Mouse (Mus musculus): ENCODE results near the gene Zfp219. TPM values are rescaled to one million over a fixed set of nuclear protein-coding genes. Genes with fewer than 3 reads are reported as not detected.

Gene Zfp219
- total RNA-seq, 2 experiments from 2014 or later: 10.8 to 11.7 TPM

GRCm38 (mm10) chr14:51997483-51997882, 23.1 kb downstream of the Zfp219 start:
- DNase-seq: peak; percentile 5

DNA sequence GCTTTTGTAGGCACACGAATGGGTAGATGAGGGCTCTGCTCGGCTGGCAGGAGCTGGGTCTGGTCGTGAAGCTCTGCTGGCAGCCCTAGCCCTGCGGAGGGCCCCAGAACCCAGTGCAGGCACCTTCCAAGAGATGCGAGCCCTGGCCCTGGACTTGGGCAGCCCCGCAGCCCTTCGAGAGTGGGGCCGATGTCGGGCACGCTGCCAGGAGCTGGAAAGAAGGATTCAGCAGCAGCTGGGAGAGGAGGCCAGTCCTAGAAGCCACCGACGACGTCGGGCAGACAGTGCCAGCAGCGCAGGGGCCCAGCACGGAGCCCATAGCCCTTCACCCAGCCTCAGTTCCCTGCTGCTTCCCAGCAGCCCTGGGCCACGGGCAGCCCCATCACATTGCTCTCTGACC, 23.7 kb downstream of the Zfp219 start:
- no peak for DNase-seq

GRCm38 (mm10) chr14:51996231-51996841, 24.2 kb downstream of the Zfp219 start:
- no peak for DNase-seq

- no peak for DNase-seq
Measured at GRCm38 (mm10) chr14:51995219-51995871, 25.2 kb downstream of the Zfp219 start.

DNA sequence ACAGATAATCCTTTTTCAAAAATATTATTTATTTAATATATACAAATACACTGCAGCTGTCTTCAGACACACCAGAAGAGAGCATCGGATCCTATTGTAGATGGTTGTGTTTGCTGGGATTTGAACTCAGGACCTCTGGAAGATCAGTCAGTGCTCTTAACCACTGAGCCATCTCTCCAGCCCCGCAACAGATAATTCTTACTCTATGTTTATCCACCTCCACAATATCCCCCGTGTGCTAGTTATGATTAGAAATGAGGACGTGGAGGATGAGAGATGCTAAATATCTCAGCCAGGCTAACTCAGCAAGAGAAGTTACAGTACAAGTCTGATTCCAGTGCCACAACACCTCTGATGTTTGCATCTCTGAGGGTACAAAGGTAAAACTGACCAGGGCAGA, 26.1 kb downstream of the Zfp219 start:
- no peak for DNase-seq

DNA sequence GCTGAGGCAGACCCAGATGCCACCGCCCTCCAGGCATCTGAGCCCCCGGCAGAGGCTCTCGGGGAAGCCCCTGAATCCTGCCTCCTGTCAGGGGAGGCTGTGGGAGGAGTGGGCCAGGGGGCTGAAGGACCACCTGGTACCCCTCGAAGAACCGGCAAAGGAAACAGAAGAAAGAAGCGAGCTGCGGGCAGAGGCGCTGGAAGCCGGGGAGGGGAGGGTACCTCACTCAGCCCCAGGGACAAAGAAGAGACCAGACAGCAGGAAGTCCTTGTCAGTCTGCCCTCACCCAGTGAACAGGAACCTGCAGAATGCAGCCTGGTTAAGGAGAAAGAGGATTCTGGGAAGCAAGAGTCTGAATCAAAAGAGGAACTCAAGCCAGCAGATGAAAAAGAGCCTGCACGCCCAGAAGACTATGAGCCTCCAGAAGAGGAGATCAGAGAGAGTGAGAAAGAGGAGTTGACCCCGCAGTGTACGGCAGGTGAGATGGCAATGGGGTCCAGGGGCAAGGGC, 31.0 kb downstream of the Zfp219 start:
- DNase-seq: no peak

GRCm38 (mm10) chr14:51988731-51989130, 31.8 kb downstream of the Zfp219 start:
- DNase-seq: no peak

DNA sequence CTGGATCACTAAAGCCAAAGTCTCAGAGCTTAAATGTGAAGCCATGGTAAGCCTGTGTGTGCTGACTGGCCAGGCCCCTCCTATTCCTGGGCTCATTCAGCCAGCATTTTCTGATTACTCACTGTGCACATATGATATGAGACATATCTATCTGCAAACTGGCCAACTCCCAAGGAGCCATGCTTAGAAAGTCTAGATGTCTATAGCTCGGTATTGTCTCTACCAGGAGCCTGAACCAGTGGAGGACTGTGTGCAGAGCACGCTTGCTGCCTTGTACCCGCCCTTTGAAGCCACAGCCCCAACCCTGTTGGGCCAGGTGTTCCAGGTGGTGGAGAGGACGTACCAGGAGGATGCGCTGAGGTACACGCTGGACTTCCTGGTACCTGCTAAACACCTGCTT, 33.4 kb downstream of the Zfp219 start:
- no peak for DNase-seq

DNA sequence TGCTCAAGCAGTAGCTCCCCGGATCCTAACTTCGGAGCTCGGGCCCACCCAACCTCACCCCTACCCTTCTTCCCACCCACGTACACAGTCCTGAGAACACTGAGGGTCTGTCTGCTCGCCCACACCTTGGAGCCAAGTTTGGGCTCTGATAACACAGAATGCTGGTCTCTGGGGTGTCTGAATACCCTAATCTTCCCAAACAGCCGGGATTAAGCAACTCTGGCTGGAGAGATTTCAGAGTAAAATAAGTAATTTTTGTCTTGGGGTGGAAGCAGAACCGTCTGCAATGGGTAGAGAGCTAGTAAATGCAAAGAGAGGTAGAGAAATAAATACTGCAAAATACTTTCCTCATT, 34.4 kb downstream of the Zfp219 start:
- DNase-seq: no peak

GRCm38 (mm10) chr14:51985301-51986152, 35.0 kb downstream of the Zfp219 start:
- DNase-seq: peak; percentile 92

DNA sequence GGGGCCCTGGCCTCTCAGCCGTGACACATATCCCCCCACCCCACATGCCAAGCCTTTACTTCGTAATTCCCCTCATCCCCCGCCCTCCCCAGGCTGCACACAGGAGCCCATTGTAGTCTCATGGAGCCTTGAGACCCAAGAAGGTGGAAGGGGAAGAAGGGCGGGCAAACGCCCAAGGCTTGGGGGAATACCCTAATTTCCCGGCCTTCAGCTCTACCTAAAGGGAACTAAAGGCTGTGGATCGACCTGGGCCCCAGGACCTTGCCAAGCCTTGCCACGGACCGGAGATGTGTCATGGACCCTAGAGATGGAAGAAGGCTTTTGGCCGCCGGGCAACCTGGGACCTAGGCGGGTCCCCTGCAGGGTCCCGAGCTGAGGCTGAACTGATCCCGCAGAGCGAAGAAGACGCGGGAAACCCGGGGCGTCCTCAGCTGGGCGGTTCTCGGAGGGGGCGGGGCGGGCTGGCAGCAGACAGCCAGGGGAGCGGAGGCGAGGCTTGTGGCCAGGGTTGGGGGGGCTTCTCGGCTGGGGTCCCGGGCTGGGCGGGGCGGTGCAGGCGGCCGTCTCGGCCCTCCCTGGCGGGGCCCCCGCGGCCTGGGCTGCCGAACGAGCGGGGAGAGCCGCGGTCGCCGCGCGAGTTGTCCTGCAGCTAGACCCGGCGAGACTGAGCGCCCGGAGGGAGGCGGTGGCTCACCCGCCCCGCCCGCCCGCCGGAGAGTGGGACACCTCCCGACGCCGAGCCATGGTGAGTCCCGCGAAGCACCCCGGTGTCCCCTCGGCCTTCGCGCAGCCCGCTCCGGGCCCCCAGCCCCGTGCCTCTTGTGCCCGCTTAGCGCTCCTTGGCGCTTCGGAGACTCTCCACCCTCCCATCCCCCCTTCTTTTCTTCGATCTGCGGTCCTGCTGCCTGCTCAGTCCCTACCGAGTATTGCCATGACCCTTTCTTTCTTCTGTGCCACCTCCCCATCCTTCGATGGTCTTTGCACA, 36.0 kb downstream of the Zfp219 start, which contains the start of gene Arhgef40:
Arhgef40 (plus strand) TSS at position 473 of the 985 bp plus-strand sequence.
- peak; percentile 86 for DNase-seq

DNA sequence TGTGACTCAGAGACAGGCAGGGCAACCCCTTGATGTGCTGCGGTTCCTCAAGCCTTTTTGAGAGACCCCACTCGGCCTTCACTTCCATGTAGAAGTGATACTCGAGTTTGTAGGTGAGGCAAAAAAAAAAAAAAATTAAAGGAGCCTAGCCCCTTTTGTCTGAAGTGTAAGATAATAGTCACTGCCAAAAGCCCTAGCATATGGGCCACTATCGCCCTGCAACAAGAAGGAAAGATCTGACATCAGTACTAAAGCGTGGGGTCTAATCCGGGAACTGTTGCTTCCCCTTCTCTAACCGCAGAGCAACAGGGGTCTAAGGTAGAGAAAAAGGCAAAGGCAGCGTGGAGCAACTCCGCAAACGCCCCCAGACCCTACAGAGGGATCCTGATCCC, 36.7 kb downstream of the Zfp219 start:
- no peak for DNase-seq

DNA sequence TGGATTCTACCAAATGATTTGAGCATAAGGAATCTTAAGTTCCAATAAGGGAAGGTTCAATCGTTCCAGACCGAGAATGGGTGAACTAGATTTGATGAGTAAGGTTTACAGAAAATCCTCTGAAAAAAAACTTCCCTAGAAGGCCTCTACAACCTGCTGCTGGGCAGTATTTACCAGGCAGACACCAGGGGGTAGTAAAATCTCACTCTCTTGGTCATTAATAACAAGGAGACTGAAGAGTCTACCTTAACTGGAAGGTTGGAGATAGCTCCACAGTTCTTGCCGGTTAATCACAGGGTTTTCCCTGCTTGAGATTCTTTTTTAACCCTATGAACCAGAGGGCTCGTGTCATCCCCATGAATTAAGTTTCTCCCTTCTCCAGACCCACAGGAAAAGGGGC, 37.3 kb downstream of the Zfp219 start:
- DNase-seq: no peak

DNA sequence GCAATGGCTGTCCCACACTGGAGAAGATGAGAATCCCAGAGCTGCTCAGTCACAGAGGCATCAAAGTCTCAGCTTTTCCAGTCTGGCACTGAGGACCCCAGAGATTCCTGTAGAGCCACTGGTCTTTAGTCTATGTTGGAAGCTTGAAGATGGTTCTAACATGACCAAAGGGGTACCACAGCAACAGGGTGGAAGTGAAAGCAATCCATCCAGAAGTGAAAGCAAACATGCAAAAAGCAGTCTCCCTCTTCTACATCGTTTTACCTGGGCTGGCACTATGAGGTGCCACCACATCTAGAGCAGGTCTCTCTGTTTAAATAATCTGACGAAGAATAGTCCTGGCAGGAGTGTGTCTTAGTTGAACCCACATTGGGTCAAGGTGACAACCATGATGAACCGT, 41.3 kb downstream of the Zfp219 start:
- DNase-seq: no peak

DNA sequence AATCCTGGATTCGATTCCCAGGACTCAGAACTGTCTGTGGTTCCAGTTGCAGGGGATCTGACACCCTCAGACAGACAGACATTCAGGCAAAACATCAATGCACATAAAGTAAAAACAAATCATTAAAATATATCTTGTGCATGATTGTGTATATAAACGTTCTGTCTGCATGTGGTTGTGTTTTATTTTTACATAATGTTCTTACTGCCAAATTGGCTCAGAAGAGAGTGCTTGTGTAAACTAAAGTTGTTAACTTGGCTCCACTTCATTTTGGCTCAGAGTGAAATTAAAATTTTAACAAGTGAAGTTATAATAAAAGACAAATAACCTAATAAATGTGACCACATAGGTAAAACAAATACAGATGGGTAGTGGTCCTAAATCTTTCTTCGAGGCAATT, 53.1 kb downstream of the Zfp219 start:
- no peak for DNase-seq

GRCm38 (mm10) chr14:51960316-51960715, 60.2 kb downstream of the Zfp219 start:
- DNase-seq: no peak

Other genes starting within 250 kb of the Zfp219 start
- not detected for gene Ang4, start 247.1 kb downstream of the Zfp219 start, total RNA-seq (2021)
- not detected for gene AY358078, start 220.7 kb downstream of the Zfp219 start, total RNA-seq (2021)
- gene Ear6, start 167.0 kb downstream of the Zfp219 start, total RNA-seq (2021): not detected
- gene Mettl17, start 135.9 kb downstream of the Zfp219 start, total RNA-seq (2021): 10 to 100 TPM in 1 of 2 experiments, 1 to 10 TPM in 1; 9.3 to 15.8 TPM
- gene Slc39a2, start 127.8 kb downstream of the Zfp219 start, total RNA-seq (2021): under 1 TPM; 0.46 to 0.54 TPM
- gene Ndrg2, start 106.6 kb downstream of the Zfp219 start, total RNA-seq (2021): 1,000 to 10,000 TPM; 1,373 to 1,538 TPM
- 1 to 10 TPM in 1 of 2 experiments, under 1 TPM in 1; 0.62 to 1.1 TPM for gene Tppp2, start 102.3 kb downstream of the Zfp219 start, total RNA-seq (2021)
- not detected for gene Rnase13, start 98.0 kb downstream of the Zfp219 start, total RNA-seq (2021)
- 10 to 100 TPM; 17.2 to 17.6 TPM for gene Arhgef40, start 36.0 kb downstream of the Zfp219 start, total RNA-seq (2021)
- 1 to 10 TPM; 1.5 to 2.1 TPM for gene Tmem253, start 5.1 kb downstream of the Zfp219 start, total RNA-seq (2021)
- gene Olfr221, start 21.7 kb upstream of the Zfp219 start, total RNA-seq (2021): not detected
- 10 to 100 TPM; 71.5 to 72.2 TPM for gene Hnrnpc, start 83.3 kb upstream of the Zfp219 start, total RNA-seq (2021)
- gene Rpgrip1, start 90.0 kb upstream of the Zfp219 start, total RNA-seq (2021): not detected
- 10 to 100 TPM; 11.7 to 11.9 TPM for gene Supt16, start 176.7 kb upstream of the Zfp219 start, total RNA-seq (2021)
- 10 to 100 TPM; 31.1 to 33.9 TPM for gene Chd8, start 237.0 kb upstream of the Zfp219 start, total RNA-seq (2021)

Data from gastrocnemius, postnatal 25 days (tissue).